24 mouse cellular contexts compared by ENCODE assay signal in the genomic region with DNA sequence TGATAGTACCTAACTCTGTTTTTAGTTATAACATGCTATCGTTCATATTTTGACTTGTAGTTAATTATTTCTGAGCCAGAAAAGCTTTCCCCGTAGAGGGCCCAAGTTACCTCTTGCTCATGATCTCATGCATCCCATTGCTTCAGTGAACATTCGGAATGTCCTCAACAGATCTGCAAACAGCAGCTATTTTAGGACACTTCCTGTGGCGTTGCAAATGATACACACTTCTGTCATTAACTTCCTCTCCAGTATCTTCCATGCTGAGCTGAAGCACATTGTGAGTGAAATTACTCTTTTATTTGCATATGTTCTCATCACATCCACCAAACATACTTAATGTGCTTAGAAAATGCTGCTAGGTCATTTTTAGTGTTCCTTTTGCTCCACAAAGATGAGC. TPM values are rescaled to one million over a fixed set of nuclear protein-coding genes. Genes with fewer than 3 reads are reported as not detected.
DNase-seq lines count a peak whose midpoint lies in the region; ATAC-seq and TF ChIP-seq lines count a peak whose summit lies in the region.
"Had no signal": no experiment of that assay in that cellular context is flagged by ENCODE, and none has a peak within 500 bp of the region (broad histone marks: within the 10 kb centered on the region; RNA-seq: fewer than 3 reads in every experiment).

No protein-coding gene starts in this region.

- WGBS in liver, postnatal 0 days (ENCODE audit: insufficient replicate concordance), result 36% methylated on average over 4 of the region's 4 CpGs
- WGBS in liver, embryonic 11.5 days, result 55% methylated on average over 4 of the region's 4 CpGs
- WGBS in macrophage (ENCODE audit: missing documents), result 33% methylated on average over 4 of the region's 4 CpGs
- WGBS in forebrain, embryonic 11.5 days, result 88% methylated on average over 4 of the region's 4 CpGs

- no peak for TF ChIP-seq POLR2A in CH12.LX (IDR thresholded peaks at IDR 0.05; ENCODE audit: low read depth, low read length)

- no peaks in the 10 kb centered on the region for H3K36me3 ChIP-seq in liver, postnatal 0 days (replicated peaks; ENCODE audit: insufficient read depth, low read length)
- H3K36me3 ChIP-seq in liver, embryonic 11.5 days (ENCODE audit: control insufficient read depth, insufficient read depth, low read length), result no peaks in the 10 kb centered on the region
- H3K36me3 ChIP-seq in CH12.LX (replicated peaks in 1 of 2; ENCODE audit: control insufficient read depth in 1 of 2, insufficient read depth in 1 of 2, low read length in 1 of 2) (no peaks in the 10 kb centered on the region), macrophage (ENCODE audit: inconsistent target) (no peaks in the 10 kb centered on the region)
- no peaks in the 10 kb centered on the region for H3K36me3 ChIP-seq in forebrain, embryonic 11.5 days (ENCODE audit: control insufficient read depth, insufficient read depth, low read length)
- H3K36me3 ChIP-seq: heart, embryonic 15.5 days; hindbrain, embryonic 10.5 days; liver, embryonic 13.5 days; neural tube, embryonic 12.5 days had no signal

- DNase-seq in gastrocnemius, adult 18-20 months (ENCODE audit: low spot score), result peak; percentile 33
- no peak for DNase-seq in gastrocnemius, postnatal 4 days (ENCODE audit: low spot score in 2 of 2)
- no peak for DNase-seq in liver, postnatal 0 days
- DNase-seq in liver, embryonic 11.5 days (ENCODE audit: low spot score), result no peak
- peak; percentile 51 for DNase-seq in CH12.LX (ENCODE audit: extremely low read depth)
- no peak for DNase-seq in thymus, postnatal 25 days
- DNase-seq in forebrain, embryonic 11.5 days (ENCODE audit: low spot score), result no peak
- DNase-seq: adrenal gland, postnatal 25 days; cerebellum, postnatal 36 days; left cerebral cortex, postnatal 4 days; liver, embryonic 13.5 days had no signal

- 0 out of 2 replicates have a peak, but pooled peaks have one; percentile 19 for ATAC-seq in liver, postnatal 0 days
- ATAC-seq in liver, embryonic 11.5 days (replicated peaks; ENCODE audit: low FRiP score), result no peak
- ATAC-seq in forebrain, embryonic 11.5 days (replicated peaks; ENCODE audit: low FRiP score), result no peak
- ATAC-seq: forebrain, embryonic 16.5 days had no signal

- no peaks in the 10 kb centered on the region for H3K79me2 ChIP-seq in CH12.LX (replicated peaks; ENCODE audit: control insufficient read depth, extremely low read depth, insufficient read depth, poor library complexity, severe bottlenecking)
- no peaks in the 10 kb centered on the region for H3K79me2 ChIP-seq in macrophage (ENCODE audit: inconsistent target)

- no peak for TF ChIP-seq EP300 in liver, postnatal 0 days (IDR thresholded peaks at IDR 0.05; ENCODE audit: low read depth)
- TF ChIP-seq EP300 in CH12.LX (IDR thresholded peaks at IDR 0.05; ENCODE audit: low read length), result no peak

- no peaks in the 10 kb centered on the region for H3K9me3 ChIP-seq in liver, postnatal 0 days (ENCODE audit: low read length)
- no peaks in the 10 kb centered on the region for H3K9me3 ChIP-seq in liver, embryonic 11.5 days (ENCODE audit: control insufficient read depth, low read length)
- no peaks in the 10 kb centered on the region for H3K9me3 ChIP-seq in CH12.LX (replicated peaks; ENCODE audit: low read length)
- no peaks in the 10 kb centered on the region for H3K9me3 ChIP-seq in forebrain, embryonic 11.5 days (ENCODE audit: control insufficient read depth, low read length)
- H3K9me3 ChIP-seq: heart, embryonic 15.5 days; hindbrain, embryonic 10.5 days; liver, embryonic 13.5 days; neural tube, embryonic 12.5 days had no signal

- H3K4me2 ChIP-seq in liver, postnatal 0 days (ENCODE audit: low read depth, low read length), result no peak overlapping the region
- H3K4me2 ChIP-seq in liver, embryonic 11.5 days, result no peak overlapping the region
- no peak overlapping the region for H3K4me2 ChIP-seq in CH12.LX (ENCODE audit: insufficient read depth, low read depth, poor library complexity, severe bottlenecking)
- H3K4me2 ChIP-seq in forebrain, embryonic 11.5 days (ENCODE audit: low read depth, low read length, severe bottlenecking), result no peak overlapping the region
- H3K4me2 ChIP-seq: heart, embryonic 15.5 days; liver, embryonic 13.5 days; neural tube, embryonic 12.5 days had no signal

- no peaks in the 10 kb centered on the region; the same call in 1 of the 2 replicates for H3K4me1 ChIP-seq in liver, postnatal 0 days (ENCODE audit: insufficient read depth)
- no peaks in the 10 kb centered on the region for H3K4me1 ChIP-seq in liver, embryonic 11.5 days (replicated peaks; ENCODE audit: control insufficient read depth, insufficient read depth, low read length)
- peaks cover 3 to 18% of the 10 kb centered on the region in 2 experiments; a peak in 3 of 4 replicates for H3K4me1 ChIP-seq in CH12.LX (ENCODE audit: control insufficient read depth in 1 of 2, insufficient read depth in 2 of 2)
- H3K4me1 ChIP-seq in forebrain, embryonic 11.5 days (replicated peaks; ENCODE audit: control insufficient read depth, insufficient read depth, low read length), result no peaks in the 10 kb centered on the region
- H3K4me1 ChIP-seq: hindbrain, embryonic 10.5 days; liver, embryonic 13.5 days; neural tube, embryonic 12.5 days had no signal

- in situ Hi-C loops in CH12.LX (cut with MboI; ENCODE audit: low pct_ligation_motif_present, low pct_unique_long_range_greater_than_20kb, low sequenced_read_pairs), result no loop called here

- dilution Hi-C loops in CH12.LX (cut with MboI; ENCODE audit: extremely low pct_ligation_motif_present, extremely low pct_unique_long_range_greater_than_20kb, low sequenced_read_pairs), result no loop called here

- no peak for TF ChIP-seq CTCF in liver, postnatal 0 days (IDR thresholded peaks at IDR 0.05; ENCODE audit: low read depth)
- TF ChIP-seq CTCF in CH12.LX (conservative IDR thresholded peaks at IDR 0.05 in 1 of 2, IDR thresholded peaks at IDR 0.05 in 1 of 2; ENCODE audit: low read depth in 2 of 2, low read length in 2 of 2), result no peak

- no peak for TF ChIP-seq RAD21 in CH12.LX (IDR thresholded peaks at IDR 0.05; ENCODE audit: low read depth, low read length)

- no peak overlapping the region for H3K9ac ChIP-seq in liver, postnatal 0 days (replicated peaks)
- no peak overlapping the region for H3K9ac ChIP-seq in liver, embryonic 11.5 days (ENCODE audit: low read depth, low read length)
- H3K9ac ChIP-seq in CH12.LX (ENCODE audit: insufficient read depth, low read depth), result no peak overlapping the region
- H3K9ac ChIP-seq in forebrain, embryonic 11.5 days (ENCODE audit: low read length), result no peak overlapping the region
- H3K9ac ChIP-seq: heart, embryonic 15.5 days; liver, embryonic 13.5 days; neural tube, embryonic 12.5 days had no signal

- H3K27ac ChIP-seq in liver, postnatal 0 days (ENCODE audit: low read depth), result no peak overlapping the region
- no peak overlapping the region for H3K27ac ChIP-seq in liver, embryonic 11.5 days (ENCODE audit: low read depth, low read length)
- H3K27ac ChIP-seq in CH12.LX (ENCODE audit: insufficient read depth, low read depth) (no peak overlapping the region), macrophage (peak overlapping the region; percentile 25)
- no peak overlapping the region for H3K27ac ChIP-seq in forebrain, embryonic 11.5 days (ENCODE audit: low read depth, low read length)
- H3K27ac ChIP-seq: heart, embryonic 15.5 days; hindbrain, embryonic 10.5 days; layer of hippocampus, adult 2 months; liver, embryonic 13.5 days; neural tube, embryonic 12.5 days had no signal

- H3K4me3 ChIP-seq in liver, postnatal 0 days (ENCODE audit: low read depth, low read length), result no peak overlapping the region
- H3K4me3 ChIP-seq in liver, embryonic 11.5 days (ENCODE audit: low read depth, low read length), result no peak overlapping the region
- H3K4me3 ChIP-seq in CH12.LX (replicated peaks in 1 of 3; ENCODE audit: low read depth in 2 of 3, low read length in 2 of 3, poor library complexity in 1 of 3) (no peak overlapping the region), macrophage (ENCODE audit: inconsistent target) (no peak overlapping the region)
- no peak overlapping the region for H3K4me3 ChIP-seq in forebrain, embryonic 11.5 days (ENCODE audit: low read depth, low read length)
- H3K4me3 ChIP-seq: erythroblast, embryonic 14.5 days; heart, embryonic 15.5 days; hindbrain, embryonic 10.5 days; layer of hippocampus, adult 2 months; liver, embryonic 13.5 days; neural tube, embryonic 12.5 days had no signal

- H3K27me3 ChIP-seq in liver, postnatal 0 days (ENCODE audit: insufficient read depth, low read length), result no peaks in the 10 kb centered on the region
- no peaks in the 10 kb centered on the region for H3K27me3 ChIP-seq in liver, embryonic 11.5 days (replicated peaks; ENCODE audit: control insufficient read depth, insufficient read depth, low read length)
- no peaks in the 10 kb centered on the region for H3K27me3 ChIP-seq in CH12.LX (replicated peaks)
- no peaks in the 10 kb centered on the region for H3K27me3 ChIP-seq in forebrain, embryonic 11.5 days (ENCODE audit: control insufficient read depth, insufficient read depth, low read length)
- H3K27me3 ChIP-seq: heart, embryonic 15.5 days; liver, embryonic 13.5 days; neural tube, embryonic 12.5 days had no signal

RNA-seq across cellular contexts. Expression of a gene that starts 32.3 kb away (rescaled TPM):
- 10 to 100 TPM; 24.0 to 29.4 TPM for total RNA-seq in gastrocnemius, adult 18-20 months (2021)
- total RNA-seq in gastrocnemius, postnatal 4 days (2021), result 10 to 100 TPM; 34.8 to 37.6 TPM
- 36.0 and 41.5 TPM in 2 replicates for polyA plus RNA-seq in liver, postnatal 0 days (2015; fragmentation: Nextera tagmentation; extraction: Ambion mirVana)
- 122 and 144 TPM in 2 replicates for polyA plus RNA-seq in liver, embryonic 11.5 days (2014; fragmentation: Nextera tagmentation; extraction: Ambion mirVana)
- total RNA-seq in CH12.LX (2012; rRNA removed) (89.4 and 97.8 TPM in 2 replicates), CH12.LX (2014; rRNA removed) (220 and 241 TPM in 2 replicates)
- polyA plus RNA-seq in CH12.LX (2012; ENCODE audit: insufficient read length, low read depth) (106 and 113 TPM in 2 replicates), macrophage (2018) (56.6 to 88.1 TPM (median 62.2 TPM) in 3 replicates)
- 10 to 100 TPM in 17 of 26 experiments, 1 to 10 TPM in 9; 4.9 to 32.4 (median 12.9) TPM for total RNA-seq in macrophage (2018; cell fraction: chromatin; rRNA removed)
- total RNA-seq in macrophage (2018; cell fraction: cytosol; rRNA removed), result 10 to 100 TPM; 46.9 to 85.8 (median 61.2) TPM
- total RNA-seq in macrophage (2018; cell fraction: nucleus; rRNA removed), result 10 to 100 TPM; 17.7 to 92.8 (median 49.8) TPM
- polyA plus RNA-seq in forebrain, embryonic 11.5 days (2014; fragmentation: Nextera tagmentation; extraction: Ambion mirVana), result 84.3 and 85.8 TPM in 2 replicates

RNA-seq across cellular contexts. Expression of a gene that starts 32.8 kb away (rescaled TPM):
- total RNA-seq in gastrocnemius, adult 18-20 months (2021), result 100 to 1,000 TPM; 176 to 323 TPM
- total RNA-seq in gastrocnemius, postnatal 4 days (2021), result 10 to 100 TPM; 83.7 to 90.5 TPM
- polyA plus RNA-seq in liver, postnatal 0 days (2015; fragmentation: Nextera tagmentation; extraction: Ambion mirVana), result 1.1 and 2.3 TPM in 2 replicates
- polyA plus RNA-seq in liver, embryonic 11.5 days (2014; fragmentation: Nextera tagmentation; extraction: Ambion mirVana), result 2.7 and 6.2 TPM in 2 replicates
- total RNA-seq in CH12.LX (2012; rRNA removed), result not detected in 2 replicates
- total RNA-seq in CH12.LX (2014; rRNA removed), result not detected in 2 replicates
- polyA plus RNA-seq in CH12.LX (2012; ENCODE audit: insufficient read length, low read depth), result 0.74 TPM in 1 of 2 replicates, not detected in the other
- 1 to 10 TPM in 5 of 26 experiments, under 1 TPM in 2, not detected in 19; 0.50 to 4.0 (median 1.4) TPM for total RNA-seq in macrophage (2018; cell fraction: chromatin; rRNA removed)
- total RNA-seq in macrophage (2018; cell fraction: cytosol; rRNA removed), result under 1 TPM in 22 of 26 experiments, not detected in 4; 0.06 to 0.65 (median 0.26) TPM
- total RNA-seq in macrophage (2018; cell fraction: nucleus; rRNA removed), result 1 to 10 TPM in 6 of 26 experiments, under 1 TPM in 2, not detected in 18; 0.36 to 3.4 (median 2.2) TPM
- 0.14 to 0.90 TPM in 2 of 3 replicates, not detected in the other for polyA plus RNA-seq in macrophage (2018)
- polyA plus RNA-seq in forebrain, embryonic 11.5 days (2014; fragmentation: Nextera tagmentation; extraction: Ambion mirVana), result 4.2 and 8.2 TPM in 2 replicates
- total RNA-seq: monocyte, adult 5-6 weeks had no signal
- polyA plus RNA-seq: erythroblast, embryonic 14.5 days had no signal

RNA-seq across cellular contexts. Expression of a gene that starts 38.4 kb away (rescaled TPM):
- total RNA-seq in gastrocnemius, adult 18-20 months (2021), result not detected
- not detected for total RNA-seq in gastrocnemius, postnatal 4 days (2021)
- not detected in 2 replicates for polyA plus RNA-seq in liver, postnatal 0 days (2015; fragmentation: Nextera tagmentation; extraction: Ambion mirVana)
- not detected in 2 replicates for polyA plus RNA-seq in liver, embryonic 11.5 days (2014; fragmentation: Nextera tagmentation; extraction: Ambion mirVana)
- total RNA-seq in CH12.LX (2012; rRNA removed) (not detected in 2 replicates), CH12.LX (2014; rRNA removed) (not detected in 2 replicates)
- polyA plus RNA-seq in CH12.LX (2012; ENCODE audit: insufficient read length, low read depth) (not detected in 2 replicates), macrophage (2018) (not detected in 3 replicates)
- not detected for total RNA-seq in macrophage (2018; cell fraction: chromatin; rRNA removed)
- not detected for total RNA-seq in macrophage (2018; cell fraction: cytosol; rRNA removed)
- total RNA-seq in macrophage (2018; cell fraction: nucleus; rRNA removed), result not detected
- polyA plus RNA-seq in forebrain, embryonic 11.5 days (2014; fragmentation: Nextera tagmentation; extraction: Ambion mirVana), result not detected in 2 replicates
- total RNA-seq: left cerebral cortex, postnatal 4 days; monocyte, adult 5-6 weeks had no signal
- polyA plus RNA-seq: C2C12; embryonic facial prominence, embryonic 11.5 days; erythroblast, embryonic 14.5 days; hindbrain, embryonic 10.5 days; kidney, embryonic 14.5 days; liver, embryonic 13.5 days; neural tube, embryonic 12.5 days; stomach, embryonic 16.5 days; thymus, postnatal 0 days had no signal

Comparison
In these comparisons a context has a peak if more than half of its experiments do, and no peak if none do; other contexts are left out.
1. DNase-seq: peak in gastrocnemius, adult 18-20 months (single experiment) and CH12.LX (single experiment); none in gastrocnemius, postnatal 4 days (0 of 2), liver, postnatal 0 days (single experiment), liver, embryonic 11.5 days (single experiment), thymus, postnatal 25 days (single experiment) and forebrain, embryonic 11.5 days (single experiment).